30 mouse cellular contexts compared by ENCODE assay signal in genomic region chr6:84322528-84322927, GRCm38 (mm10).
DNase-seq lines count a peak whose midpoint lies in the region; ATAC-seq and TF ChIP-seq lines count a peak whose summit lies in the region.
"Had no signal": no experiment of that assay in that cellular context is flagged by ENCODE, and none has a peak within 500 bp of the region (broad histone marks: within the 10 kb centered on the region; RNA-seq: fewer than 3 reads in every experiment).

No protein-coding gene starts in this region.

- no peak for ATAC-seq in intestine, postnatal 0 days
- ATAC-seq in intestine, embryonic 15.5 days: no peak
- no peak for ATAC-seq in lung, embryonic 14.5 days (ENCODE audit: insufficient read depth)
- ATAC-seq: forebrain, embryonic 15.5 days; liver, postnatal 0 days; lung, postnatal 0 days; midbrain, embryonic 13.5 days had no signal

- no peak overlapping the region for H3K27ac ChIP-seq in intestine, postnatal 0 days (ENCODE audit: low read depth, low read length)
- H3K27ac ChIP-seq in intestine, embryonic 15.5 days: no peak overlapping the region
- H3K27ac ChIP-seq in lung, embryonic 14.5 days (ENCODE audit: low read depth): no peak overlapping the region
- H3K27ac ChIP-seq: embryonic facial prominence, embryonic 13.5 days; forebrain, embryonic 10.5 days; forebrain, embryonic 15.5 days; hindbrain, embryonic 13.5 days; limb, embryonic 12.5 days; macrophage; midbrain, embryonic 13.5 days; neural tube, embryonic 13.5 days; stomach, embryonic 15.5 days had no signal

- H3K4me2 ChIP-seq in intestine, postnatal 0 days (replicated peaks; ENCODE audit: low read depth): no peak overlapping the region
- H3K4me2 ChIP-seq in intestine, embryonic 15.5 days (replicated peaks): no peak overlapping the region
- H3K4me2 ChIP-seq in lung, embryonic 14.5 days: no peak overlapping the region
- H3K4me2 ChIP-seq: embryonic facial prominence, embryonic 13.5 days; forebrain, embryonic 15.5 days; heart, embryonic 11.5 days; hindbrain, embryonic 13.5 days; limb, embryonic 12.5 days; liver, embryonic 11.5 days; midbrain, embryonic 13.5 days; neural tube, embryonic 13.5 days; stomach, embryonic 15.5 days had no signal

- no peaks in the 10 kb centered on the region for H3K27me3 ChIP-seq in intestine, postnatal 0 days (replicated peaks; ENCODE audit: control insufficient read depth, insufficient read depth, low read length)
- no peaks in the 10 kb centered on the region for H3K27me3 ChIP-seq in intestine, embryonic 15.5 days (replicated peaks)
- H3K27me3 ChIP-seq in lung, embryonic 14.5 days (ENCODE audit: insufficient read depth, low read length): no peaks in the 10 kb centered on the region; the same call in 1 of the 2 replicates
- peaks cover 15% of the 10 kb centered on the region for H3K27me3 ChIP-seq in E14TG2a.4 (ENCODE audit: insufficient read depth, low read length)
- H3K27me3 ChIP-seq: forebrain, embryonic 15.5 days; limb, embryonic 12.5 days; midbrain, embryonic 13.5 days; stomach, embryonic 15.5 days had no signal

- H3K4me3 ChIP-seq in intestine, postnatal 0 days (ENCODE audit: low read depth, low read length): no peak overlapping the region
- H3K4me3 ChIP-seq in intestine, embryonic 15.5 days (replicated peaks): no peak overlapping the region
- no peak overlapping the region for H3K4me3 ChIP-seq in lung, embryonic 14.5 days (ENCODE audit: low read depth, low read length)
- no peak overlapping the region for H3K4me3 ChIP-seq in E14TG2a.4 (replicated peaks; ENCODE audit: low read length)
- H3K4me3 ChIP-seq: embryonic facial prominence, embryonic 13.5 days; forebrain, embryonic 10.5 days; forebrain, embryonic 15.5 days; hindbrain, embryonic 13.5 days; limb, embryonic 12.5 days; midbrain, embryonic 13.5 days; neural tube, embryonic 13.5 days; stomach, embryonic 15.5 days had no signal

- H3K9ac ChIP-seq in intestine, postnatal 0 days (ENCODE audit: low read depth, low read length): no peak overlapping the region
- no peak overlapping the region for H3K9ac ChIP-seq in intestine, embryonic 15.5 days
- no peak overlapping the region for H3K9ac ChIP-seq in lung, embryonic 14.5 days
- H3K9ac ChIP-seq: embryonic facial prominence, embryonic 13.5 days; forebrain, embryonic 15.5 days; hindbrain, embryonic 13.5 days; limb, embryonic 12.5 days; liver, postnatal 0 days; midbrain, embryonic 13.5 days; neural tube, embryonic 13.5 days; stomach, embryonic 15.5 days had no signal

- 80% methylated on average over 4 of the region's 4 CpGs for WGBS in intestine, postnatal 0 days
- WGBS in intestine, embryonic 15.5 days: 85% methylated on average over 4 of the region's 4 CpGs
- WGBS in lung, embryonic 14.5 days: 77% methylated on average over 4 of the region's 4 CpGs

- TF ChIP-seq CTCF in intestine, postnatal 0 days (IDR thresholded peaks at IDR 0.05; ENCODE audit: low read depth): 0 out of 2 replicates have a peak, but pooled peaks have one; percentile 20
- 0 out of 2 replicates have a peak, but pooled peaks have one; percentile 16 for TF ChIP-seq CTCF in lung, embryonic 14.5 days (IDR thresholded peaks at IDR 0.05; ENCODE audit: low read depth)
- peak; percentile 75 for TF ChIP-seq CTCF in E14TG2a.4 (conservative IDR thresholded peaks at IDR 0.05; ENCODE audit: low read length)

- H3K36me3 ChIP-seq in intestine, postnatal 0 days (ENCODE audit: control insufficient read depth, insufficient read depth): no peaks in the 10 kb centered on the region
- no peaks in the 10 kb centered on the region for H3K36me3 ChIP-seq in intestine, embryonic 15.5 days
- no peaks in the 10 kb centered on the region for H3K36me3 ChIP-seq in lung, embryonic 14.5 days (ENCODE audit: insufficient read depth)
- no peaks in the 10 kb centered on the region for H3K36me3 ChIP-seq in E14TG2a.4 (ENCODE audit: insufficient read depth, low read length)
- H3K36me3 ChIP-seq: embryonic facial prominence, embryonic 13.5 days; forebrain, embryonic 10.5 days; forebrain, embryonic 15.5 days; hindbrain, embryonic 13.5 days; limb, embryonic 12.5 days; midbrain, embryonic 13.5 days; neural tube, embryonic 13.5 days; stomach, embryonic 15.5 days had no signal

- DNase-seq in lung, embryonic 14.5 days: no peak
- no peak for DNase-seq in lung, postnatal 25 days (ENCODE audit: low spot score)
- peak; percentile 22 for DNase-seq in ZHBTc4 (ENCODE audit: low read depth, low spot score)
- no peak for DNase-seq in adrenal gland, adult 8-10 months
- no peak for DNase-seq in right cerebral cortex, postnatal 4 days
- DNase-seq: adrenal gland, postnatal 25 days; B cell, adult 2 months; cerebellum, adult 18-20 months; gastrocnemius, postnatal 10 days; heart, postnatal 4 days; kidney, adult 18-20 months; kidney, postnatal 4 days; liver, postnatal 0 days; thymus, adult 18-20 months; thymus, postnatal 25 days had no signal

- no peaks in the 10 kb centered on the region for H3K9me3 ChIP-seq in intestine, postnatal 0 days (ENCODE audit: control insufficient read depth)
- H3K9me3 ChIP-seq in intestine, embryonic 15.5 days: no peaks in the 10 kb centered on the region
- H3K9me3 ChIP-seq in lung, embryonic 14.5 days (ENCODE audit: low read depth, low read length): no peaks in the 10 kb centered on the region
- H3K9me3 ChIP-seq in E14TG2a.4 (ENCODE audit: low read length): no peaks in the 10 kb centered on the region; the same call in 1 of the 2 replicates
- H3K9me3 ChIP-seq: embryonic facial prominence, embryonic 13.5 days; forebrain, embryonic 10.5 days; forebrain, embryonic 15.5 days; hindbrain, embryonic 13.5 days; limb, embryonic 12.5 days; midbrain, embryonic 13.5 days; neural tube, embryonic 13.5 days; stomach, embryonic 15.5 days had no signal

- H3K4me1 ChIP-seq in intestine, postnatal 0 days (replicated peaks; ENCODE audit: control insufficient read depth, insufficient read depth, low read length): no peaks in the 10 kb centered on the region
- H3K4me1 ChIP-seq in intestine, embryonic 15.5 days (replicated peaks): peaks cover 5% of the 10 kb centered on the region
- H3K4me1 ChIP-seq in lung, embryonic 14.5 days (ENCODE audit: insufficient read depth): no peaks in the 10 kb centered on the region
- H3K4me1 ChIP-seq in E14TG2a.4 (replicated peaks; ENCODE audit: low read depth, low read length): peaks cover 5% of the 10 kb centered on the region
- H3K4me1 ChIP-seq: midbrain, embryonic 13.5 days had no signal

Comparison
In these comparisons a context has a peak if more than half of its experiments do, and no peak if none do; other contexts are left out.
1. CTCF ChIP-seq: peak in every context shown above with its lines; median percentile 75 in E14TG2a.4; 20 in intestine, postnatal 0 days; 16 in lung, embryonic 14.5 days.